Mouse (Mus musculus) heart, embryonic 15.5 days (tissue): Measurements from ENCODE around the gene Etfa. TPM values are rescaled to one million over a fixed set of nuclear protein-coding genes. Genes with fewer than 3 reads are reported as not detected.
A peak's percentile ranks its signal among the peaks of the same experiment; 100 is the strongest.

ENCODE experiments used
- ATAC-seq: fragments of 200-750 bp; cut with Nextera tagmentation; replicated peaks from 2 replicates; pipeline ENCODE4 v1.8.0; 2017; ENCODE audit warnings: low read depth, moderate TSS enrichment; ENCODE audit not compliant: insufficient number of reproducible peaks, insufficient read depth, low FRiP score
- H3K27ac ChIP-seq: fragments of 300-500 bp; sonication (generic); 2 replicates; pipeline ENCODE4 v1.5.1; 2015; ENCODE audit warnings: mild to moderate bottlenecking, inconsistent platforms
- H3K27me3 ChIP-seq: fragments of 300-500 bp; sonication (generic); 2 replicates; pipeline ENCODE4 v1.6.1; 2015; ENCODE audit warnings: inconsistent platforms
- H3K36me3 ChIP-seq: fragments of 300-500 bp; sonication (generic); 2 replicates; pipeline ENCODE4 v1.6.1; 2015; ENCODE audit warnings: mild to moderate bottlenecking, inconsistent platforms
- H3K4me1 ChIP-seq: fragments of 300-500 bp; sonication (generic); replicated peaks from 2 replicates; pipeline ENCODE4 v1.6.1; 2015; ENCODE audit warnings: inconsistent platforms
- H3K4me2 ChIP-seq: fragments of 300-500 bp; sonication (generic); 2 replicates; pipeline ENCODE4 v1.6.1; 2015; ENCODE audit warnings: inconsistent platforms, mild to moderate bottlenecking, moderate library complexity
- H3K4me3 ChIP-seq: fragments of 300-500 bp; sonication (generic); 2 replicates; pipeline ENCODE4 v1.5.1; 2015; ENCODE audit warnings: mild to moderate bottlenecking, inconsistent platforms
- H3K9ac ChIP-seq: fragments of 300-500 bp; sonication (generic); 2 replicates; pipeline ENCODE4 v1.6.1; 2015; ENCODE audit warnings: mild to moderate bottlenecking, inconsistent platforms
- H3K9me3 ChIP-seq: fragments of 300-500 bp; sonication (generic); replicated peaks from 2 replicates; pipeline ENCODE4 v1.6.1; 2016; ENCODE audit warnings: inconsistent platforms
- WGBS: fragments of 180-500 bp; shearing (Covaris S2); methylation state at CpG from one replicate; pipeline ENCODE4 v1.1.7; 2015; ENCODE audit warnings: mixed read lengths; 5-methylcytosine and 5-hydroxymethylcytosine counted together
- polyA plus RNA-seq: library from polyadenylated mRNA; unstranded; fragments of >200 nt; fragmentation: Nextera tagmentation; extraction: Ambion mirVana; gene quantifications from 2 replicates; pipeline ENCODE4 v1.2.1, GENCODE M21; 2015

The Etfa gene
- 339 and 435 TPM in 2 replicates for polyA plus RNA-seq

DNA sequence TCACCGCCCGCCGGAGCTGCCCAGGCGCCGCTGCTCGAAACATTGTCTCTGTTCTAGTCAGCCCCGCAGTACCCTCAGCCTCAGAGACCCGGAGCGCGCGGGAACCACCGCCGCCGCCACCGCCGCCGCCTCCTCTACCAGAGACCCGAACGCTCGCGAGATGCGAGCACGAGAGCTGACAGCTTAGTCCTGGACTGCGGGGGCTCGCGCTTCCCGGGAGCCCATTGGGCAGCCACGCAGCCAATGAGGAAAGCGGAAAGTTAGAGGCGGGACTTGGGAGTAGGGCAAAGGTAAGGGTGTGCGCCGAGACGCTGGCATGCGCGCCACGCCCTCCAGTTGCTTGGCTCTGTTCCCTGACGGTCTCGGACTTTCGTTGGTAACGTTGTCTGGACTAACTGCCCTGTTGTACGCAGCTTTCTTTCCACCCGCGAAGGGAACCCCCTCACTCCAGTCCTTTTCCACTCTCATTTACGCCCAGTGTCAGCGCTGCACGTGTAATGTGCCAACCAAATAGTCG, at the start of gene Etfa:
TSS of gene Etfa (minus strand) at position 217 of the 517 bp plus-strand sequence.
- peak within 1 kb of the TSS; percentile 92 for H3K9ac ChIP-seq
- H3K4me3 ChIP-seq, result peak within 1 kb of the TSS; percentile 88
- H3K36me3 ChIP-seq, result no peaks in the 10 kb centered on the region
- peaks cover 19% of the 10 kb centered on the region for H3K4me1 ChIP-seq
- peaks cover 12% of the 10 kb centered on the region for H3K27me3 ChIP-seq
- ATAC-seq, result peak; percentile 99
- WGBS, result under 1% methylated on average over 47 of the region's 47 CpGs
- H3K9me3 ChIP-seq, result no peaks in the 10 kb centered on the region
- H3K27ac ChIP-seq, result peak within 1 kb of the TSS; percentile 94
- peak within 1 kb of the TSS; percentile 78 for H3K4me2 ChIP-seq

DNA sequence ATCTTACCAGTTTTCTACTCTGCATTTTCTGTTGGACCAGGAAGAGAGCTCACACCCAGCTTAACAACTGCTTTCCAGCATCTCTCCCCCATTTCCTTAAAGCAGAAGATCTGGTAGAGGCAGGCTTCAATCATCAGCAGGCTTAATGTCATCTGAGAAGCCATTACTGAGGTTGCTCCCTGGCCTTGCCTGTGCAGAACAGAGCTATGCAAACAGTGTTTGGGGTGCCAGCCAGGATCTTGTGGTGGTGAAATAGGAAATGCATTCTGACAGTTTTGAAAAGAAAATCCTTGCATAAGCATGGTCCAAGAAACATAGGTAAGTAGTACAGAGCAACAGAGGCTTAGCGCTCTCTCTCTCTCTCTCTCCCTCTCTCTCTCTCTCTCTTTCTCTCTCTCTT, 48.9 kb upstream of the Etfa start:
- Histone ChIP-seq H3K27ac (no peak overlapping the region), H3K4me2 (no peak overlapping the region)
- ATAC-seq, result no peak

DNA sequence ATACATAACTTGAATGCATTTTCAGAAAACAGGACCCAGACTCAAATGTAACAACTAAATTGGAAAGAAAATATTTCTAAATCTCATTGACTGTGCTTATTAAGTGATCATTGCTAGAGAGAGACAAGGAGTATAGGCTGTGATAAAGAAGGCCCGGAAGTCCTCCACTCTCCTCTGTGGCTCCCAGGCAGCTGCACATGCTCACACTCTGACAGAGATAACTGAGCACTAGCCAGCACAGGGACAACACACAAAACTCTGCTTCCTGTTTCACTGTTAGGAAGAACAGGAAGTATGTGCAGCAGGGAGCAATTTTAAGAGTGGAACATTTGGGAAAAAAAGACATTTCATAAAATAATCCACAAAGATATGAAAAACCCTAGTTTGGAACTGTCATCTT, 42.9 kb upstream of the Etfa start:
- Histone ChIP-seq H3K9ac (no peak overlapping the region), H3K4me3 (no peak overlapping the region), H3K36me3 (no peaks in the 10 kb centered on the region), H3K27me3 (no peaks in the 10 kb centered on the region; the same call in 1 of the 2 replicates), H3K4me1 (0 out of 2 replicates have a peak, but pooled peaks cover 2% of the 10 kb centered on the region), H3K4me2 (no peak overlapping the region), H3K27ac (no peak overlapping the region), H3K9me3 (no peaks in the 10 kb centered on the region)
- no peak for ATAC-seq
- WGBS, result 24% methylated on average over 1 of the region's 1 CpGs

More for the DNA sequence above, 48.9 kb upstream of the Etfa start:
- no peaks in the 10 kb centered on the region for H3K9me3 ChIP-seq
- no peaks in the 10 kb centered on the region for H3K4me1 ChIP-seq
- 93% methylated on average over 1 of the region's 1 CpGs for WGBS
- no peaks in the 10 kb centered on the region for H3K27me3 ChIP-seq
- H3K4me3 ChIP-seq, result no peak overlapping the region
- no peak overlapping the region for H3K9ac ChIP-seq
- H3K36me3 ChIP-seq, result no peaks in the 10 kb centered on the region

DNA sequence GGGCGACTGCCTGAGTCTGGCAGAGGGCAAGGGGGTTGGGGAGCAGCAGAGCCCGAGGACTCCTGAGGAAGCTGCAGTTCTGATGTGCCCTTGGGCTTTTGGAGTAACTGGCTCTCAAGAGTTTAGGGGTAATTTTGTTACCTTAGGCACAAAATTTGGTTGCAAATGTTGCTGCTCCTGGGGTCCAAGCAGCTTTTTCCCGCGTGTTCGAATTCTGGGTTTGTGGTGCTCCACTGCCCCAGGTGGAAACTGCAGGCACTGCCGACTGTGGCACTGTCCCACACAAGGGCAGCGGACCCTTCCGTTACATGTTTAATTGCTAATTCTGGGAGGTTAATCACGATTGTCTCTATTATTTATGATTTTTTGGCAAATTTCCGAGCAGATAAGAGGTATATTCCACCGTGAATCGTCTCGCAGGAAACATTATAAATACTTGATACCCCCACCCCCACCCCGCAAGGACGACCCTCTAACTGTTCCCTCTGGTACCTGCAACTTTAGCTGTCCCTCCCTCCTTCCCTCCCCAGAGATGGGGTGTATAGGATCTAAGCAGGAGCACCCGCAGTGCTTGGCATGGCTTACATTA, 37.4 kb upstream of the Etfa start:
- peaks cover 27% of the 10 kb centered on the region for H3K4me1 ChIP-seq
- H3K36me3 ChIP-seq, result no peaks in the 10 kb centered on the region
- no peak overlapping the region for H3K27ac ChIP-seq
- H3K9me3 ChIP-seq, result no peaks in the 10 kb centered on the region
- peaks cover 52% of the 10 kb centered on the region for H3K27me3 ChIP-seq
- 8% methylated on average over 16 of the region's 16 CpGs for WGBS
- no peak for ATAC-seq
- no peak overlapping the region for H3K9ac ChIP-seq
- peak overlapping the region; percentile 46 for H3K4me2 ChIP-seq
- peak overlapping the region; percentile 8; the same call in 1 of the 2 replicates for H3K4me3 ChIP-seq

DNA sequence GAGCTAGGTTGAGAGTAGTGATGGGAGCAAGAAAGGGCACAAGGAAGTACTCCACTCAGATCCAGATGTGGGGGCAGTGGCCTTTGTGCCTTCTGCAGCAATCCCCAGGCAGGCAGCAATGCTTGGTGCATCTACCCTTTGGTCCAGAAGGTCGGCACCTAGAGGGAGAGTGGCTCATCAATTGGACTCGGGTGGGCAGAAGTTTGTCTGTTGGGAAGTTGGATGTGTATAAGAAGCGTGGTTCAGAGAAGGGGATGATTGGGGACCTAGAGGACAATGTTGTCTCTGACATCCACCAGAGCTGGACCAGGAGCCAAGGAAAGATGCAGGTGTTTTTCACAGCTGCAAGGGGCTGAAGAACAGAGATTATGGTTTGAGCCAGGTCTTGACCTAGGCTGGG, 36.8 kb upstream of the Etfa start:
- 26% methylated on average over 3 of the region's 3 CpGs for WGBS
- no peak overlapping the region for H3K27ac ChIP-seq
- no peak overlapping the region for H3K9ac ChIP-seq
- H3K36me3 ChIP-seq, result no peaks in the 10 kb centered on the region
- ATAC-seq, result no peak
- peaks cover 57% of the 10 kb centered on the region for H3K27me3 ChIP-seq
- H3K9me3 ChIP-seq, result no peaks in the 10 kb centered on the region
- peak overlapping the region; percentile 46 for H3K4me2 ChIP-seq
- peaks cover 32% of the 10 kb centered on the region for H3K4me1 ChIP-seq
- no peak overlapping the region for H3K4me3 ChIP-seq

DNA sequence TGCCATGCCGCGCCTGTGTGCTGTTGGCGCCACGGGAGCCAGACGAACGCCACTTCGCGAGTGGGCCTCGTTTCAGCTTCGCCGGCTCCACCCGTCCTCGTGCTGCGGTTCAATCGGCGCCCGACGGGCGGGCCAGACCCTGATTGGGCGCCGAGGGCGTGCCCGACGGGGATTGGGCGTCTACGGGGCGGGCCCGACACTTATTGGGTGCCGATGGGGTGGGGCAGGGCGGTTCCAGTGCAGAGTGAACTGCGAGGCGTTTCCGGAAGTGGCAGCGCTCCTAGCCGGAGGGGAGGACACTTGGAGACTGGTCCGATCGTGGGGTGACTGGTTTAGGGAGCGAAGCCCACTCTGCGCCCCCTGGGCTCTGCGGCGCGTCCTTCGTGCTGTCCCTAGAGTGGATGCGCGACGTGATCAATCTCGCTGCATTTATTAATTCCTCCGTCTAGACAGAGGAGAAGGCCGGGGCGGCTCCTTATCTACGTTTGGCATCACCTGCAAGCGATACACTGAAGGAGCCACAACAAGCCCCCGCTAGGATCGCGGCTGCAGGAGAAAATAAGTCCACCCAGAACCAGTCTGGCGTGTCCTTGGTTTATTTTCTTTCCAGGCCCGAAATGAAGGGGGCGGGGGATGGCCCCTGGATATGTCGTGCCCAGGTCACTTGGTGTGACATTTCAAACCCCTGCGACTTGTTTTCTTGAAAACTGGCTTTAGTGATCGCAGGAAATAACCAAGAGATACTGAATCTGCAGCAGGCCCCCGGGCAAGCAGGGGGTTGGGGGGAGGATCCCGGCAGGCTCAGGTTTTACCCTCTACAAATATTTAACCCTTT, 34.4 kb upstream of the Etfa start:
- peaks cover 80% of the 10 kb centered on the region for H3K27me3 ChIP-seq
- H3K27ac ChIP-seq, result no peak overlapping the region
- WGBS, result 3% methylated on average over 63 of the region's 63 CpGs
- H3K9ac ChIP-seq, result no peak overlapping the region
- ATAC-seq, result no peak; the same call in 1 of the 2 replicates
- peaks cover 47% of the 10 kb centered on the region for H3K4me1 ChIP-seq
- H3K4me2 ChIP-seq, result peak overlapping the region; percentile 60
- H3K36me3 ChIP-seq, result no peaks in the 10 kb centered on the region
- H3K9me3 ChIP-seq, result no peaks in the 10 kb centered on the region
- peak overlapping the region; percentile 56 for H3K4me3 ChIP-seq

DNA sequence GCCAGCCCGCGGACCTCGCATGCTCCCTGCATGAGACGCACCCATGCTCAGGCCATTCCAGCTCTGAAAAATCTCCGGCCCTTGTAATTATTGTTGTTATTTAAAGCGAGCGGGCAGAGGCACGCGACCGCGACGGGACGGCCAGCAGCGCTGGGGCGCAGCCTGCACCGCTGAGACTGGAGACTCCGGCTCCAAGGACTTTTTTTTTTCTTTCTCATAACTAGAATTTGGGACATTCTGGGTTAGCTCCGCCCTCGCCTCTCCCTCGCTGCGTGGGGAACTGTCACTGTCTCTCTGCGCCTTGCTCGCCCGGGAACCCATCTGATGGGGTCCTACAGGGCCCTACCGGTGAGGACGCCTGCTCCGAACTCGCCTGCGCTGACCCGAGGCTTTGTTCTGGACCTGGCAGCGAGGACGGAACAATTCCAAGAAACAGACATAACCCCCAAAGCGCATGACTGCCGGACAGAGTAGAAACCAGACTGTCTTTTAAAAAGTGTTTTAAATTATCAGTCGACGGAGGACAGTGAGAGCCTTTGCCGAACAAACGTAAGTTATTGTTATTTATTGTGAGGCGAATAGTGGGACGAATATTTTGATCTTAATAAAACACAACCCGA, 33.6 kb upstream of the Etfa start:
- ATAC-seq, result no peak
- Histone ChIP-seq H3K4me1 (peaks cover 54% of the 10 kb centered on the region), H3K4me3 (peak overlapping the region; percentile 56), H3K9ac (0 out of 2 replicates have a peak overlapping the region, but pooled peaks have one; percentile 7), H3K4me2 (peak overlapping the region; percentile 60), H3K27ac (no peak overlapping the region), H3K27me3 (peaks cover 88% of the 10 kb centered on the region), H3K9me3 (no peaks in the 10 kb centered on the region), H3K36me3 (no peaks in the 10 kb centered on the region)
- WGBS, result 8% methylated on average over 41 of the region's 41 CpGs

DNA sequence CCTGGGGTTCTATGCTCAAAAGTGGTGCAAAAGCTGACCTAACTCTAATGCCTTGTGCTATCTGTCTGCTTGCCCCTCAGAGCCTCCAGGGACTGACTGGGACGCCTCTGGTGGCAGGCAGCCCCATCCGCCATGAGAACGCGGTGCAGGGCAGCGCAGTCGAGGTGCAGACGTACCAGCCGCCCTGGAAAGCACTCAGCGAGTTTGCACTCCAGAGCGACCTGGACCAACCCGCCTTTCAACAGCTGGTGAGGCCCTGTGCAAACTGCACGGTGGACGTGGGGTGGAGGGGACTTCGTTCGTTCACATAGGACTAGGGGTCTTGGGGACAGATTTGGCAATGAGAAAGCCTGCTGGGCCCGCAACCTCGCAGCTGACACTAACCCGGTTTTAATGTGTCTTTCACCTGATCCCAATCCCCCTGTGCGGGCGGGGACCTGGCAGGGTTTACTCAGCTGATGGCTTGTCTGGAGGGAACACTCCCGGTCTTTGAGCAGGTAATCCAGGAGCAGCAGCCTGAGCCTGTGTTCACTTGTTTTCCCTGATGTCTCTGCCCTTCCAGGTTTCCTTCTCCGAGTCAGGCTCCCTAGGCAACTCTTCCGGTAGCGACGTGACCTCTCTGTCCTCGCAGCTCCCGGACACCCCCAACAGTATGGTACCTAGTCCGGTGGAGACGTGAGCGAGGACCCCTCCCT, 33.0 kb upstream of the Etfa start:
- H3K4me1 ChIP-seq, result peaks cover 55% of the 10 kb centered on the region
- no peak overlapping the region for H3K27ac ChIP-seq
- peak overlapping the region; percentile 60 for H3K4me2 ChIP-seq
- H3K36me3 ChIP-seq, result no peaks in the 10 kb centered on the region
- peak overlapping the region; percentile 56 for H3K4me3 ChIP-seq
- H3K27me3 ChIP-seq, result peaks cover 92% of the 10 kb centered on the region
- 3% methylated on average over 30 of the region's 30 CpGs for WGBS
- no peaks in the 10 kb centered on the region for H3K9me3 ChIP-seq
- H3K9ac ChIP-seq, result 0 out of 2 replicates have a peak overlapping the region, but pooled peaks have one; percentile 7
- ATAC-seq, result no peak

DNA sequence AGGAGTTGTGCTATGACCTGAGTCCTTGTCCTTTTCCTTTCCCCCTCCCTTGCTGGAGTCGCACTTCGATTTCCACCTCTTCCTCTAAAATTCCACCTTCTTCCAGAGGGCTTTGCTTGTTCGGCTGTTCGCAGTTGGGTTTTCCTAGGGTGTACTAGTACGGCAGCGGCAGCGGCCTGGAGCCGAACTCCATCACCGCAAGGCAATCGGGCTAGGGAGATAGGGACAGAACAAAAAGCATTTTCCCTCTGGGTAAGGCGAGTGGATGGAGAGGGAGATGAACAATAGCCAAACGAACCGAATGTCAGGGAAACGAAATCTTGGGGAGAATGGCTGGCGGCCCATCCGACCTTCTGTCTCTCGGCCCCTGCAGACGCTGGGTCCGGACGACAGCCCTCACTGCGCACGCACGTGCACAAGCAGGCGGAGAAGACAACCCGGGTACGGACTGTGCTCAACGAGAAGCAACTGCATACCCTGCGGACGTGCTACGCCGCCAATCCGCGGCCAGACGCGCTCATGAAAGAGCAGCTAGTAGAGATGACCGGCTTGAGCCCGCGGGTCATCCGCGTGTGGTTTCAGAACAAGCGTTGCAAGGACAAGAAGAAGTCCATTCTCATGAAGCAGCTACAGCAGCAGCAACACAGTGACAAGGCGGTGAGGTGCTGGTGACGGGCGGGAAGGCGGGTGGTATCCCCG, 31.8 kb upstream of the Etfa start:
- no peak overlapping the region for H3K27ac ChIP-seq
- H3K36me3 ChIP-seq, result no peaks in the 10 kb centered on the region
- ATAC-seq, result no peak
- peak overlapping the region; percentile 56 for H3K4me3 ChIP-seq
- peaks cover 95% of the 10 kb centered on the region for H3K27me3 ChIP-seq
- H3K4me2 ChIP-seq, result peak overlapping the region; percentile 47
- WGBS, result 2% methylated on average over 46 of the region's 46 CpGs
- no peaks in the 10 kb centered on the region for H3K9me3 ChIP-seq
- H3K9ac ChIP-seq, result no peak overlapping the region
- peaks cover 57% of the 10 kb centered on the region for H3K4me1 ChIP-seq

DNA sequence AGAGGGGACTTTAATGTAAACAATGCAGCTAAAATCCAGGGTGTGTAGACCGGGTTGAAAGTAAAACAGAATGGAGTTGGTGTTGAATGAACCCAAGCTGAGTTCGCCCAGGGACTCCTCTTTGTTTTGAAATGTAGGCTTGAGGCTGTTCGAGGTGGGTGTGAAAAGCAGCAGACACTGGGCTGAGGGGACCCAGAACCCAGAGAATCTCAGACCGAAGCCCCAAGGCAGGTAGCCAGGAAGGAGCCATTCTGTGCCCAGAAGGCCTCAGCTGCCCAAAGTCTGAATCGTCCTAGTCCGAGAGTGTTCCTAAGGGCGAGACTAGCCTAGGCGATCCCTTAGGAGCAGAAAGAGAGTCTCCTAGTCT, 31.3 kb upstream of the Etfa start:
- peaks cover 95% of the 10 kb centered on the region for H3K27me3 ChIP-seq
- H3K9ac ChIP-seq, result no peak overlapping the region
- ATAC-seq, result no peak
- peak overlapping the region; percentile 56; the same call in 1 of the 2 replicates for H3K4me3 ChIP-seq
- H3K4me1 ChIP-seq, result peaks cover 57% of the 10 kb centered on the region
- H3K4me2 ChIP-seq, result 0 out of 2 replicates have a peak overlapping the region, but pooled peaks have one; percentile 47
- H3K27ac ChIP-seq, result no peak overlapping the region
- H3K9me3 ChIP-seq, result no peaks in the 10 kb centered on the region
- 22% methylated on average over 8 of the region's 8 CpGs for WGBS
- H3K36me3 ChIP-seq, result no peaks in the 10 kb centered on the region
